ENCODE assay signal across 8 mouse cellular contexts in genomic region chr16:38558221-38558748, GRCm38 (mm10). TPM values are rescaled to one million over a fixed set of nuclear protein-coding genes. Genes with fewer than 3 reads are reported as not detected.
A peak's percentile ranks its signal among the peaks of the same experiment; 100 is the strongest.
DNase-seq lines count a peak whose midpoint lies in the region; ATAC-seq and TF ChIP-seq lines count a peak whose summit lies in the region.

Gene Tmem39a, plus strand, starts transcription at chr16:38558698.

- no peak within 1 kb of the TSS for H3ac ChIP-seq in C2C12 (ENCODE audit: control insufficient read depth, insufficient read length, low read depth)

- 80% methylated on average over 3 of the region's 3 CpGs for WGBS in forebrain, embryonic 10.5 days
- 76% methylated on average over 3 of the region's 3 CpGs for WGBS in limb, embryonic 13.5 days
- WGBS in stomach, embryonic 15.5 days = 79% methylated on average over 3 of the region's 3 CpGs

- H3K4me3 ChIP-seq in C2C12 (ENCODE audit: insufficient read depth, poor library complexity, severe bottlenecking) = no peak within 1 kb of the TSS
- H3K4me3 ChIP-seq in forebrain, embryonic 10.5 days = no peak within 1 kb of the TSS
- no peak within 1 kb of the TSS for H3K4me3 ChIP-seq in limb, embryonic 13.5 days
- no peak within 1 kb of the TSS for H3K4me3 ChIP-seq in stomach, embryonic 15.5 days (replicated peaks)

- no peaks in the 10 kb centered on the region for H3K36me3 ChIP-seq in C2C12 (ENCODE audit: control insufficient read depth, insufficient read depth)
- no peaks in the 10 kb centered on the region for H3K36me3 ChIP-seq in forebrain, embryonic 10.5 days (replicated peaks)
- H3K36me3 ChIP-seq in limb, embryonic 13.5 days = no peaks in the 10 kb centered on the region
- no peaks in the 10 kb centered on the region for H3K36me3 ChIP-seq in stomach, embryonic 15.5 days

- no peak within 1 kb of the TSS for H3K4me2 ChIP-seq in limb, embryonic 13.5 days (replicated peaks)
- H3K4me2 ChIP-seq in stomach, embryonic 15.5 days = no peak within 1 kb of the TSS

- no peak for ATAC-seq in limb, embryonic 13.5 days (ENCODE audit: low FRiP score, low read depth)
- no peak for ATAC-seq in stomach, embryonic 15.5 days (ENCODE audit: insufficient read depth, low FRiP score, low read depth)

- peaks cover under 1% of the 10 kb centered on the region; the same call in 1 of the 2 replicates for H3K4me1 ChIP-seq in forebrain, embryonic 10.5 days
- no peaks in the 10 kb centered on the region for H3K4me1 ChIP-seq in limb, embryonic 13.5 days
- no peaks in the 10 kb centered on the region for H3K4me1 ChIP-seq in stomach, embryonic 15.5 days

- no peak for TF ChIP-seq CTCF in C2C12 (IDR thresholded peaks at IDR 0.05; ENCODE audit: control insufficient read depth, insufficient read depth, insufficient read length)

- H3K79me3 ChIP-seq in C2C12 (ENCODE audit: low read depth) = peaks cover 6% of the 10 kb centered on the region

- H3K27ac ChIP-seq in forebrain, embryonic 10.5 days = no peak within 1 kb of the TSS
- no peak within 1 kb of the TSS for H3K27ac ChIP-seq in limb, embryonic 13.5 days
- H3K27ac ChIP-seq in stomach, embryonic 15.5 days = no peak within 1 kb of the TSS

- H3K9me3 ChIP-seq in forebrain, embryonic 10.5 days = no peaks in the 10 kb centered on the region
- no peaks in the 10 kb centered on the region for H3K9me3 ChIP-seq in limb, embryonic 13.5 days
- no peaks in the 10 kb centered on the region for H3K9me3 ChIP-seq in stomach, embryonic 15.5 days

- intact Hi-C loops in heart, postnatal 25 days (cut with DNase I) = no loop called here

- DNase-seq in ES-CJ7 (ENCODE audit: low read depth, low spot score) = peak; percentile 90
- no peak for DNase-seq in forebrain, embryonic 10.5 days (ENCODE audit: extremely low spot score, low spot score)
- no peak for DNase-seq in heart, postnatal 25 days (ENCODE audit: low spot score)
- no peak for DNase-seq in right cerebral cortex, adult 2 months (ENCODE audit: low spot score in 2 of 2)
- DNase-seq in cerebellum, postnatal 4 days (ENCODE audit: low spot score in 2 of 2) = no peak

- H3K79me2 ChIP-seq in C2C12 (ENCODE audit: control insufficient read depth, insufficient read depth) = peaks cover 8% of the 10 kb centered on the region

- H3K27me3 ChIP-seq in C2C12 (ENCODE audit: control insufficient read depth, insufficient read depth, insufficient read length) = peaks cover 14% of the 10 kb centered on the region
- H3K27me3 ChIP-seq in forebrain, embryonic 10.5 days (ENCODE audit: poor library complexity, severe bottlenecking) = peaks cover 28% of the 10 kb centered on the region
- H3K27me3 ChIP-seq in limb, embryonic 13.5 days = peaks cover 40% of the 10 kb centered on the region
- peaks cover 8% of the 10 kb centered on the region; the same call in 1 of the 2 replicates for H3K27me3 ChIP-seq in stomach, embryonic 15.5 days (replicated peaks)

- H3K9ac ChIP-seq in limb, embryonic 13.5 days = no peak within 1 kb of the TSS
- H3K9ac ChIP-seq in stomach, embryonic 15.5 days = no peak within 1 kb of the TSS

TF ChIP-seq in C2C12, 6 proteins besides CTCF, POLR2A, EP300 and RAD21:
- TF ChIP-seq MYOG (IDR thresholded peaks at IDR 0.05; ENCODE audit: control insufficient read depth, extremely low read depth, insufficient read length) (no peak), USF1 (IDR thresholded peaks at IDR 0.05; ENCODE audit: low read depth) (no peak), MAX (IDR thresholded peaks at IDR 0.05) (no peak), FOSL1 (IDR thresholded peaks at IDR 0.05; ENCODE audit: insufficient read depth, low read length, poor library complexity, severe bottlenecking) (no peak), MYOD1 (IDR thresholded peaks at IDR 0.05; ENCODE audit: control insufficient read depth, insufficient read length, low read depth) (no peak), CEBPB (IDR thresholded peaks at IDR 0.05; ENCODE audit: low read depth) (no peak)

RNA-seq across cellular contexts. Expression of gene Tmem39a, which starts in this region (rescaled TPM):
- 56.9 TPM for polyA plus RNA-seq in C2C12 (2012; fragmentation: generic; extraction: Trizol)
- 75.5 and 86.3 TPM in 2 replicates for polyA plus RNA-seq in forebrain, embryonic 10.5 days (2016; fragmentation: Nextera tagmentation; extraction: Ambion mirVana)
- 10 to 100 TPM; 18.3 to 27.7 TPM for total RNA-seq in heart, postnatal 25 days (2021)
- 151 and 160 TPM in 2 replicates for polyA plus RNA-seq in limb, embryonic 13.5 days (2015; fragmentation: Nextera tagmentation; extraction: Ambion mirVana)
- 90.8 and 103 TPM in 2 replicates for polyA plus RNA-seq in stomach, embryonic 15.5 days (2015; fragmentation: Nextera tagmentation; extraction: Ambion mirVana)
